Mouse (Mus musculus) hindbrain, embryonic 14.5 days (tissue): ENCODE data around the gene Smtn. TPM values are rescaled to one million over a fixed set of nuclear protein-coding genes. Genes with fewer than 3 reads are reported as not detected.

Experiments used
- ATAC-seq: fragments of 200-750 bp; cut with Nextera tagmentation; 2 replicates; pipeline ENCODE4 v1.8.0; 2017; ENCODE audit warnings: moderate number of reproducible peaks, mild to moderate bottlenecking, moderate TSS enrichment, moderate library complexity; ENCODE audit not compliant: low FRiP score
- DNase-seq: peaks from one replicate; pipeline ENCODE4 v3.0.0-alpha.2; 2015; ENCODE audit warnings: low spot score
- H3K27ac ChIP-seq: fragments of 300-500 bp; sonication (generic); 2 replicates; pipeline ENCODE4 v1.5.1; 2014; ENCODE audit warnings: mild to moderate bottlenecking, moderate library complexity
- H3K27me3 ChIP-seq: fragments of 300-500 bp; sonication (generic); 2 replicates; pipeline ENCODE4 v1.6.1; 2014; ENCODE audit warnings: mild to moderate bottlenecking, low read length, mixed read lengths; ENCODE audit not compliant: control insufficient read depth, insufficient read depth
- H3K36me3 ChIP-seq: fragments of 300-500 bp; sonication (generic); replicated peaks from 2 replicates; pipeline ENCODE4 v1.6.1; 2014; ENCODE audit not compliant: control insufficient read depth, insufficient read depth
- H3K4me1 ChIP-seq: fragments of 300-500 bp; sonication (generic); replicated peaks from 2 replicates; pipeline ENCODE4 v1.6.1; 2014; ENCODE audit warnings: antibody characterized with exemption, low read length, mixed read lengths; ENCODE audit not compliant: control insufficient read depth, insufficient read depth
- H3K4me2 ChIP-seq: fragments of 300-500 bp; sonication (generic); replicated peaks from 2 replicates; pipeline ENCODE4 v1.6.1; 2014; ENCODE audit warnings: mild to moderate bottlenecking, moderate library complexity
- H3K4me3 ChIP-seq: fragments of 300-500 bp; sonication (generic); replicated peaks from 2 replicates; pipeline ENCODE4 v1.5.1; 2014; ENCODE audit warnings: mild to moderate bottlenecking, low read length
- H3K9ac ChIP-seq: fragments of 300-500 bp; sonication (generic); 2 replicates; pipeline ENCODE4 v1.6.1; 2014
- H3K9me3 ChIP-seq: fragments of 300-500 bp; sonication (generic); 2 replicates; pipeline ENCODE4 v1.6.1; 2016; ENCODE audit warnings: low read length; ENCODE audit not compliant: control insufficient read depth
- WGBS: fragments of 180-500 bp; shearing (Covaris S2); extraction: QIAGEN DNeasy Blood & Tissue Kit; methylation state at CpG from one replicate; pipeline ENCODE4 v1.1.7; 2014; 5-methylcytosine and 5-hydroxymethylcytosine counted together
- polyA plus RNA-seq: library from polyadenylated mRNA; unstranded; fragments of >200 nt; fragmentation: Nextera tagmentation; extraction: Ambion mirVana; gene quantifications from 2 replicates; pipeline ENCODE4 v1.2.1, GENCODE M21; 2014

The Smtn gene
- 15.0 and 17.3 TPM in 2 replicates for polyA plus RNA-seq

DNA sequence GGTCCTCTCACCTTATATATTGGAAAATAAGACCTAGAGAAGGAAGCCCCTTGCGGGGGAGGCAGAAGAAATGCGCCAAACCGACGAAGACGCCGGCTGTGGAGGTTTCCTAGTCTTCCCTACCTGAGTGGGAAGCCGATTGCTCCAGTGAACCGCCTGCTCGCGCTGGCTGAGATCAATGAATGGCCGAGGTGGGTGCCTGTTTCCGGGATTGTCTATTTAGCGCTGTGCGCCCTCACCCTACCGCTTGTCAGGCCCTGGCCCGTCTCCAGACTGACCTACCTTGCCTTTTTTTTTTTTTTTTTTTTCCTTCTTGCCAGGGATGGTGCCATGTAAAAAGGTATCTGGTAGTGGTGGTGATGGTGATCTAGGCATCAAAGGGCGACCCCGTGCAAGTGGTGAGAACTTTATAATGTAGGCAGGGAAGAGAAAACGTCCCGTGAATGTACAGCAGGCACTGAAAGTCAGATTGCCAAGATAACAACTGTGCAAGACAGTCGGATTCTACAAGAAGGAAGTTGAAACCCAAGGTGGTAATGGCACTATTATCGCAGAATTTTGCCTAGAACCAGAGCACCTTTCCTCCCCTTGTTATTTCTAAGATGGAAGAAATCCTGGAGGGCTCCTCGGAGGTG is at the start of gene Smtn:
Gene Smtn (minus strand): TSS at position 162 of the 635 bp plus-strand sequence.
- 0 out of 2 replicates have a peak, but pooled peaks cover 4% of the 10 kb centered on the region for H3K9me3 ChIP-seq
- H3K4me1 ChIP-seq: 0 out of 2 replicates have a peak, but pooled peaks cover 3% of the 10 kb centered on the region
- H3K4me3 ChIP-seq: peak within 1 kb of the TSS; percentile 40
- no peaks in the 10 kb centered on the region for H3K36me3 ChIP-seq
- WGBS: 95% methylated on average over 23 of the region's 23 CpGs
- H3K27ac ChIP-seq: no peak within 1 kb of the TSS
- DNase-seq (no peak), ATAC-seq (no peak)
- 0 out of 2 replicates have a peak within 1 kb of the TSS, but pooled peaks have one; percentile 4 for H3K9ac ChIP-seq
- H3K27me3 ChIP-seq: no peaks in the 10 kb centered on the region
- peak within 1 kb of the TSS; percentile 74 for H3K4me2 ChIP-seq

DNA sequence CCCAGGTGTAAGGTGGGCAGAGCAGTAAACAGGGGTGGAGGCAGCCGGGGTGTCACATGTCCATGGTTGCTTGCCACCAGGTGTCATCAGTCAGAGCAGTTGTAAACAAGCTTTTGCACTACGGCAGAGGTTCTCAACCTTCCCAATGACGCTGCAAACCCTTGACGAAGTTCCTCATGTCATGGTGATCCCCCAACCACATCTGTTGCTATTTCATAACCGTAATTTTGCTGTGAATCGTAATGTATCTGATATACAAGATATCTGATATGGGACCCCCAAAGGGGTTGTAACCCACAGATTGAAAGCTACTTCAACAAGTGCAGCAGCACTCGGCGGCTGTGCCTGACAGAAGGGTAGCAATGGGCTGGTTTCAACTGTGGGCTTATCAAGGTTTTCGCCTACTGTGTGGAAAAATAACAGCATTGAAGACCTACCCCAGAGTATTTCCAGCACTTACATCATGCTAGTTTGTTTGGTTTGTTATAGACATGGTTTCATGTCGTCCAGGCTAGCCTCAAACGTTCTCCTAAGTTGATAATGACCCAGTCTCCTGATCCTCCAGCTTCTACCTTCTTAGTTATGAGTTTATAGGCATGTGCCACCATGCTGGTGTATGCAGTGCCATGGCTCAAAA is 47.7 kb upstream of the Smtn start:
- Histone ChIP-seq H3K36me3 (no peaks in the 10 kb centered on the region), H3K4me1 (no peaks in the 10 kb centered on the region), H3K27ac (no peak overlapping the region), H3K9ac (no peak overlapping the region), H3K9me3 (no peaks in the 10 kb centered on the region), H3K4me2 (no peak overlapping the region), H3K4me3 (no peak overlapping the region), H3K27me3 (no peaks in the 10 kb centered on the region)
- WGBS: 86% methylated on average over 11 of the region's 11 CpGs
- ATAC-seq (no peak), DNase-seq (no peak)

DNA sequence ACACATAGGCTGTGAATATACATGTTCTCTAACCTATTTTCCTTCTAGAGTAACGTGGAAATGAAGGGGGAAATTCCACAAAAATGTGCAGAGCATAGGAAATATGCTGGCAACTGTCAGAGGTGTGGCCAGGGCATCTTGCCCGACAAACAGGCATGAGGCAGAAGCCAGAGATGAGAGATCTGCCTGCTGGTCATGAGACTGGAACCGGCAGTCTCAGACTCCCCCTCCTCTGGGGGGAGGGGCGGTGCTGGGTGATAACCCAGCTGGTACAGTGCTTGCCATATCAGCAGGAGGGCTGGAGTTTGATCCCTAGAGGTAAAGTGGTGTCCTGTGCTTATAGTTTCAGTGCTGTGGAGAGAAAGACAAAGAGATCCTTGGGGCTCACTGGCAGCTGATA is 46.9 kb upstream of the Smtn start:
- Histone ChIP-seq H3K27ac (no peak overlapping the region), H3K27me3 (no peaks in the 10 kb centered on the region), H3K4me2 (no peak overlapping the region), H3K9me3 (no peaks in the 10 kb centered on the region), H3K4me1 (no peaks in the 10 kb centered on the region), H3K9ac (no peak overlapping the region), H3K4me3 (no peak overlapping the region), H3K36me3 (no peaks in the 10 kb centered on the region)
- no peak for ATAC-seq
- no peak for DNase-seq
- WGBS: 44% methylated on average over 4 of the region's 4 CpGs

DNA sequence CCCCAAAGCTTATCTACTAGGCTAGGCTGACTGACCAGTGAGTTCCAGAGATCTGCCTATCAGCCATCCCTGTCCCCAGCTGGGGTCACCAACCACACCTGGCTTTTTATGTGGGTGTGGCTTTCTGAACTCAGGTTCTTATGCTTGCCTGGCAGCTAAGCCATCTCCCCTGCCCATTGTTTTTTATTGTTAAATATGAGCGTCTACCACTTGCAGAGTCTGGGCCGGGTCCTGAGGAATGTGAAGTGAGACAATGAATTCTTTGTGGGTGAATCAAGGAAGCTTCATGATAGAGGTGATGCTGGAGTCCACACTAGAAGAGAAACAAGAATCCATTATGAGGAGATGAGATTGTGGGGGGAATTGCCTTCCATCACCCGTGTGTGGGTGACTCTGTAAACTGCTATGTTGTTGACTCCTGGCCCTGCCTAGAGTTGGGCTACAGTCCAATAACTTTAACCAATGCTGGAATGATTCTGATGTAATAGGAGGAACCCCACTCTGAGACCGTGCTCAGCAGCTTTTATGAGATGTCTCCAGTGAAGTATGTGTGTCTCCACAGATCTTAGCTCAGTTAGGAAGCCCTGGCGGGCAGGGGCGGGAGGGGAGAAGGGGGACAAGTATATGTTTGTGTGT is 45.7 kb upstream of the Smtn start:
- no peak overlapping the region for H3K27ac ChIP-seq
- H3K9ac ChIP-seq: no peak overlapping the region
- no peak overlapping the region for H3K4me2 ChIP-seq
- 81% methylated on average over 6 of the region's 6 CpGs for WGBS
- no peak overlapping the region for H3K4me3 ChIP-seq
- ATAC-seq (no peak), DNase-seq (no peak)
- H3K4me1 ChIP-seq: no peaks in the 10 kb centered on the region
- H3K36me3 ChIP-seq: no peaks in the 10 kb centered on the region
- no peaks in the 10 kb centered on the region for H3K27me3 ChIP-seq
- no peaks in the 10 kb centered on the region for H3K9me3 ChIP-seq

DNA sequence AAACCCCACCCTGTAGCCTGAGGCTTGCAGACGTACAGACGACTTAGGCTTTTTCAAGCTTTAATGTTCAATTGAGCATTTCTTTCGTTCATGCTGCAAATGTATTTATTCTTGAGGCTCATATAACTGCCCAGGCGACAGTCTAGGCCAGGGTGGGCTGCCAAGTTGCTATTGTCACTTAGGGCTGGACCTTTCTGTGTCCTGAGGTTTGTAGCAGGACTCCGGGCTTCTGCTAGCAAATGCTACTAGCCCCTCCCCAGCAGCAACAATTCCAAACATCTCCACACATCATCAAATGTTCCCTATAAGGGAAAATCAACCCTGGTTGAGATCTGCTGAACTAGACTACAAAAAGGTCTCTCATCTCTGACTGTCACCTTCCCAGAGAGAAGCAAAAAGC is 42.7 kb upstream of the Smtn start:
- Histone ChIP-seq H3K4me2 (no peak overlapping the region), H3K4me3 (no peak overlapping the region), H3K36me3 (no peaks in the 10 kb centered on the region), H3K27me3 (no peaks in the 10 kb centered on the region), H3K9ac (no peak overlapping the region), H3K27ac (no peak overlapping the region), H3K9me3 (no peaks in the 10 kb centered on the region), H3K4me1 (no peaks in the 10 kb centered on the region)
- whole genome bisulfite sequencing: 84% methylated on average over 5 of the region's 5 CpGs
- ATAC-seq: no peak
- no peak for DNase-seq

DNA sequence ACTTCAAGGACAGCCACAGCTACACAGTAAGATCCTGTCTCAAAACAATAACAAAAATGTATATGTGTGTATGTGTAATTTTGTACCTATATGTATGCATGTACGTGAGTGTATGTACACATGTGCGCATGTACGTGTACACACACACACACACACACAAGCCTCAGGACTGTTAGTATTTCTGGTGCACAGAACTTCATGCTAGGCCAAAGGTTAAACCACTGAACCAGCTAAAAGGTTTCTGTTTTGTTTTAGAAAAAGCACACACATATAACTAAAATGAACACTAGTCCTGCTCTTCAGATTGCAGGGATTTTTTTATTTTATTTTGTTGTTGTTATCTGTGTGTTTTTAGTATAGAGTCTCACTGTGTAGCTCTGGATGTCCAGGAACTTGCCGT is 41.5 kb upstream of the Smtn start:
- Histone ChIP-seq H3K9ac (no peak overlapping the region), H3K4me2 (no peak overlapping the region), H3K27me3 (no peaks in the 10 kb centered on the region), H3K9me3 (no peaks in the 10 kb centered on the region), H3K36me3 (no peaks in the 10 kb centered on the region), H3K4me3 (no peak overlapping the region), H3K27ac (no peak overlapping the region), H3K4me1 (no peaks in the 10 kb centered on the region)
- 92% methylated on average over 4 of the region's 4 CpGs for WGBS
- DNase-seq (no peak), ATAC-seq (no peak)

DNA sequence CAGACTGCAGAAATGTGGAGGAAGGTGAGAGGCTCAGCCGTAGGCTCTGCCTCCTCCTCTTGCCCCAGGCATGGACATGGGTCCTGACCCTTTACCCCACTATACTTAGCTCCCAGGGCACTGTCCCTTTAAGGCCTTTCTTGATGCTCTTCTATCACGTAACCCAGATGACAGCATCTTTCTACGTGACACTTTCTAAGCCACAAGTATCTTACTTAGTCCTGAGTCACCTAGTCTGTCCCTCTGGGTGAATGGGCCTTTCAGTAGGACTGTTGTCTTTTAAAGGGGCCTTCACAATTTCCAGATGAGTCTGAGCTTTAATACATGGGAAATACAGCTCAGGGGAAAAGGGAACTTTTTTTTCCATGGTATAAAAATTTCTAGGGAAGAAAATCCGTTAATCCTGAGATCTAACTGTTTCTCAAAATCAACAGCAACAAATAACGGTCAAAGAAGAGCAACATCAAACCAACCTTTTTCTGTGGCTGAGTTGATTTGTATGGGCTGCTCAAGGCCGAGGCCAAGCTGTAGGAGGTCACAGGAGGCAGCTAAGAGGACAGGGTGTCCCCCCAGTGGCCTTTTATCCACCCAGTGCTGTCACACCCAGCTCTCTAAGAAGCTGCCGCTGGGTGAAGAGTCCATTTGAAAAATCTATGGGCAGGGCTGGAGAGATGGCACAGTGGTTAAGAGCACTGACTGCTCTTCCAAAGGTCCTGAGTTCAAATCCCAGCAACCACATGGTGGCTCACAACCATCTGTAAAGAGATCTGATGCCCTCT is 40.1 kb upstream of the Smtn start:
- Histone ChIP-seq H3K9ac (no peak overlapping the region), H3K36me3 (no peaks in the 10 kb centered on the region), H3K27ac (no peak overlapping the region), H3K27me3 (no peaks in the 10 kb centered on the region), H3K9me3 (no peaks in the 10 kb centered on the region), H3K4me2 (no peak overlapping the region), H3K4me3 (no peak overlapping the region), H3K4me1 (no peaks in the 10 kb centered on the region)
- WGBS: 73% methylated on average over 7 of the region's 7 CpGs
- no peak for DNase-seq
- ATAC-seq: no peak

DNA sequence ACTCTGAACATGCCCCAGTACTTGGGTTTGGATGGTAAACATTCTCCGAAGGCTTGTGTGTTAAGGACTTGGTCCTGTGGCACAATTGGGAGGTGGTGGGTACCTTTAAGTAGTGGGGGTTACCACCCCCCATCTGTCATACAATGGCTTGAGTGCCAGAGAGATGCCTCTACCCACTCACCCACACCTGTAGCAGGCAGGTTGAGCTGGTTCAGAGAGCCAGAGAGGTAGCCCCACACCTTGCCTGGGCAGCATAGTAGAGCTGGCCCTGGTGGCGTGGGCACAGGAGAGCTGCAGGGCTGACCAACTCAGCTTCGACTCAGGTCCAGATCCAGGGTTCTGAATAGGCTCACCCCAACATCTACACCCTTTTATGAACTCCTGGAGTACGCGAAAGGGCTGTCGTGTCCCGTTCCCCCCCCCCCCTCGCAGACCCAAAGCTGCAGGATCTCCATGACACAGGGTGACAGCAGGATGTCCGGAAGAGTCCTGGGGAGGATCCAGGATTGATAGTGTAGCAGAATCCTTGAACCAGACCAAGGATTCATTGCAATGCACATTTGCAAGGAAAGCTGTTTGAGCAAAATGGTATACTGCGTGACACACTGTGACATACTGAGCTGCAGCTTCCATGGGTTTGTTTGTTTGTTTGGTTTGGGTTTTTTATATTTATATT is 37.8 kb upstream of the Smtn start:
- ATAC-seq (no peak), DNase-seq (no peak)
- WGBS: 78% methylated on average over 10 of the region's 10 CpGs
- no peak overlapping the region for H3K27ac ChIP-seq
- H3K4me2 ChIP-seq: no peak overlapping the region
- no peaks in the 10 kb centered on the region for H3K4me1 ChIP-seq
- no peaks in the 10 kb centered on the region for H3K36me3 ChIP-seq
- no peak overlapping the region for H3K4me3 ChIP-seq
- no peak overlapping the region for H3K9ac ChIP-seq
- H3K27me3 ChIP-seq: no peaks in the 10 kb centered on the region
- H3K9me3 ChIP-seq: no peaks in the 10 kb centered on the region

DNA sequence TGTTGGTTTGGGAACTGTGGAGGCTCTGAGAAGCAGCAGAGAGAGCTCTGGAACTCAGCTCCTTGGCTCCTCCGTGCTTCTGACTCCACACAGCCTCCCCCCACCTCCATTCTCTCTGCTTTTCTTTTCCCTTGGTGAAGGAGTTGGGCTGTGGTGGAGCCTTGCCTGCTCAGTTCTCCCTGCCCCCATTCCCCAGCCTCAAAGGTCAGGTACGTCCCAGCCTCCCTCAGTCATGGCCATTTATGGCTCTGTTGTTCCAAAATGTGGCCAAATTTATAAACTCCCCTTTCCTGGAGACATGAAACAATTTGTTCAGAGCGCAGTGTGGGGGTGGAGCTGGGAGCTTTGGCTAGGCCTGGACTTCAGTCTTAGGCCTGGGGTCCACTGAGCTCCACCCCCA is 34.8 kb upstream of the Smtn start:
- no peaks in the 10 kb centered on the region for H3K36me3 ChIP-seq
- H3K4me1 ChIP-seq: no peaks in the 10 kb centered on the region
- H3K4me2 ChIP-seq: no peak overlapping the region
- H3K9ac ChIP-seq: no peak overlapping the region
- H3K9me3 ChIP-seq: no peaks in the 10 kb centered on the region
- no peak for ATAC-seq
- no peak overlapping the region for H3K4me3 ChIP-seq
- H3K27ac ChIP-seq: no peak overlapping the region
- no peaks in the 10 kb centered on the region for H3K27me3 ChIP-seq
- DNase-seq: no peak
- WGBS: 57% methylated on average over 3 of the region's 3 CpGs
